Mouse (Mus musculus) left cerebral cortex, postnatal 25 days (tissue): ENCODE data around the gene Fam171b. TPM values are rescaled to one million over a fixed set of nuclear protein-coding genes. Genes with fewer than 3 reads are reported as not detected.

Experiments used
- DNase-seq, 2 experiments: peaks; one replicate each; pipeline ENCODE4 v3.0.0; 2022; ENCODE audit warnings: low spot score in 2 of 2, mixed read lengths in 1 of 2
- intact Hi-C: fragments of 180-260 bp; cut with DNase I; formaldehyde crosslinking; loops from one replicate; pipeline ENCODE4 v1.15.1; 2025
- total RNA-seq, 2 experiments: library from RNA; stranded (reverse); gene quantifications; 2 replicates each; pipeline ENCODE4 v1.2.3; 2021

Fam171b gene
- 100 to 1,000 TPM; 205 to 213 TPM for total RNA-seq

- intact Hi-C loops, result loop anchor here (2.0 to 10.0 kb wide), 3 partner anchors 70 to 622 kb away; no protein-coding TSS in a partner anchor
- peak; percentile 89 to 92 for DNase-seq
These were observed at the start of gene Fam171b for GRCm38 (mm10) chr2:83812483-83813272. Gene Fam171b (plus strand): TSS chr2:83812636.

DNA sequence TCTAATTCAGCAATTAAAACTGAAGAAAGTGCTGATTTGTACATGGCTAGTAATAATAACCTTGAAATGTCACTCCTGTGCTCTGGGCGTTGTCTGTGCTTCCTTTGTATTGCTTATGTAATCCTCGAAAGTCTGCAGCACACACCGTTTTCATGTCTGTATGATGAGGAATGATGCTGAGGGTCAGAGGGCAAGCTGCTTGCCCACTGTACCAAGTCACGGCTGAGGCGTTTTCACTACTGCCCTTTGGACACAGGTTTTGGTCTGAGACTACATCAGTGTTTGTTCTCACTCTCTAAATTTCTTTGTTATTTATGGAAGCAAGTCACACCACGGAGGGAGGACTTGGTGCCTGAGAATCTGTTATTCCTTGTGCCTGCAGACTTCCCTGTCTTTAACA is 46.4 kb upstream of the Fam171b start:
- intact Hi-C loops, result no loop called here
- no peak for DNase-seq

- no peak for DNase-seq
- intact Hi-C loops, result no loop called here
These were observed 45.6 kb upstream of the Fam171b start for GRCm38 (mm10) chr2:83766878-83767277.

DNA sequence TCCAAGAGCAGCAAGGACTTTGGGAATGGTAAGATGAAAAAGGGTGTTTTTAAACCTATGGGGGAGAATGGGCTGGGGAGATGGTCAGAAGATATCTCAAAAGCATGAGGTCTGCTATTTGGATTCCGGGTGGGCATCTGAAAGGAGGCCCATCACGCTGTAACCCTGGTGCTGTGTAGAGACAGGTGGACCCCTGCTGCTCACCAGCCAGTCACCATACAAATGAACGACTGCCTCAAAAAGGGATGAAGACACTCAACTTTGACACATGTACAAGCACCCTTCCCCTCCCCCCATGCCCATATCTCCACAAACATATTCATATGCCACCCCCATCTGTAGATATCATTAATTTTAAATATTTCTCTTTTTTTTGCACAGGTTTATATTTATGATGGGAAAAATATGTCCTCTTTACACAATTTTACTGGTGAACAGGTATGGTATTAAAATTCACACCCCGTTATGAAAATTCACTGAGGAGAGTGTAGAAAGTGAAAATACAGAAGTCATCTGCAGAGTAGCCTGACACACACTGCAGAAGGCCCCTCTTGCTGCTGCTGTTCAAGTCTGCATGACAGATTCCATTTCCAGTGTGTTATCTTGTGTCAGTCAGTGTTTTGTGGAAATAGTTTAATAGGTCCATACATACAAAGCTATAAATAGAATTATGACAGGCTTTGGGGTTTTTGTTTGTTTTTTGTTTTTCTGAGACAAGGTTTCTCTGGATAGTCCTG is 44.0 kb upstream of the Fam171b start:
- intact Hi-C loops, result no loop called here
- DNase-seq, result no peak

GRCm38 (mm10) chr2:83771155-83771812 is 41.2 kb upstream of the Fam171b start:
- peak; percentile 64 to 87 for DNase-seq
- intact Hi-C loops, result loop anchor here (1.0 to 5.0 kb wide), 3 partner anchors 46 to 146 kb away; partner anchors contain the start of gene Itgav

- DNase-seq, result no peak
- intact Hi-C loops, result no loop called here
These were observed 20.9 kb upstream of the Fam171b start for GRCm38 (mm10) chr2:83791330-83792073.

- no peak for DNase-seq
- intact Hi-C loops, result no loop called here
These were observed 20.3 kb upstream of the Fam171b start for GRCm38 (mm10) chr2:83792102-83792501.

- intact Hi-C loops, result no loop called here
These were observed 16.7 kb upstream of the Fam171b start for GRCm38 (mm10) chr2:83795766-83796165.

DNA sequence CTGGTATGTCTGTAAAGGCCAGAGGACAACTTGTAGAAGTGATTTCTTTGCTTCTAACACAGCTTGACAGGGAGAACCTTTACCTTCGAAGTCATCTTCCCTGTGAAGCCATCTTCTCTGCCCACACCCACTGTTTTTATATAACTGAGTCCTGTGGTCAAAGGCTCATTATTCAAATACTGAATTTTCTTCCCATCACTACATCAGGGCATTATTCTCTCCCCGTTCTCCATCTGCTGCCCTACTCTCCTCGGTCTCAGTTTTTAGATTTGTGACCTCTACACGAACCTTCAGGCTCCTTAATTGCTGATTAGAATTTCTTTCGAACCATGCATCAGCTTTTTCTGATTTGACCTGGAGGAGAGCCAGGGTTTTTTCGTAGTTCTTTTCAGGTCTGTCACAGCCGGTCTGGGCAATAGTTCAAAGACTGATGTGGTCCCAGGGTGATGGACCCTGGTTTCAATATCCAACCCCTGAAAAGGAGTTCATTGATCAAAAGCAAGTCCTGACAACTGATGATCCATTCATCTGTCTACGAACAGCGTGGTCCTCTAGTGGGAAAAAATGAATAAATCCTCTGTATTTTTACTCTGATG is 14.4 kb upstream of the Fam171b start:
- no peak for DNase-seq
- intact Hi-C loops, result no loop called here

More at GRCm38 (mm10) chr2:83795766-83796165, 16.7 kb upstream of the Fam171b start:
- DNase-seq, result no peak

- intact Hi-C loops, result loop anchor here (2.0 to 10.0 kb wide), 3 partner anchors 69 to 621 kb away; no protein-coding TSS in a partner anchor
- peak; percentile 50 to 80 for DNase-seq
These were observed 947 bp downstream of the Fam171b start for GRCm38 (mm10) chr2:83813273-83813892.

DNA sequence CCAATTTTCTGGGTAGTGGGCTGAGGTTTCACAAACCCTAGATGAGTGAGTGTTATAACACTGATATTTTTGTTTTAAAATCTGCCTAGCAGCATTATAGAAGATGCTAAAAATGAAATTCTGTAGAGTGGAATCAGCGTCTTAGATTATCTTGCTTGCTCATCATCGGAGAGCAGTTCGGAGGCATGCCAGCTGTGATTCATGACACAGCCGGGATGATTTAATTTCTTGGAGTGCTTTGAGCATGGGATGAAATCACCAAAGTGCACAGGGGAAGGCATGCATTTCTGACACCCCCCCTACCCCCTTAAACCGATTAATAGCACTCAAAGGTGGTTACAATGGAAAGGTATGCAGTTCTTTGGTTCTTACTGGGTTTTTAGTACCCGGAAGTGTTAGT is 1.6 kb downstream of the Fam171b start:
- intact Hi-C loops, result loop anchor here (5.0 to 10.0 kb wide), 2 partner anchors 68 to 621 kb away; no protein-coding TSS in a partner anchor
- DNase-seq, result peak; percentile 62 to 87

DNA sequence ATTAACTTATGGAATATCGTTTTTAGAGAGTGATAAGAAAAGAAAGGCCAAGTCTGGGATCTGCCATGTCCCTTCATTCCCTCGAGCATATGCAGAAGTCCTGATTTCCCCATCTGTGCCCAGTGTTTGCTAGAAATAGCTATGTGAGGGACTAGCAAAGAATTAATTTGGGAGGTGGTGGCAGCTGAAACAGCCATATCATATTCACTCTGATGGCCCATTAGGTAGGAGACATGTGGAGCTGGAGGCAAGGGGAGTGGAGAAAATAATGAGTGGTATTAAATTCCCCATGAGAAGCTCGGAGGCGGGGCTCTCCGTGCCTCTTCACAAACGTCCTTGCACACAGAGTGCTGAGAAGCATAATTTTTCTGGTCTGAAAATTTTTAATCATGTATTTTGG is 3.7 kb downstream of the Fam171b start:
- intact Hi-C loops, result loop anchor here (10.0 kb wide), 1 partner anchor 619 kb away; no protein-coding TSS in a partner anchor
- DNase-seq, result no peak

DNA sequence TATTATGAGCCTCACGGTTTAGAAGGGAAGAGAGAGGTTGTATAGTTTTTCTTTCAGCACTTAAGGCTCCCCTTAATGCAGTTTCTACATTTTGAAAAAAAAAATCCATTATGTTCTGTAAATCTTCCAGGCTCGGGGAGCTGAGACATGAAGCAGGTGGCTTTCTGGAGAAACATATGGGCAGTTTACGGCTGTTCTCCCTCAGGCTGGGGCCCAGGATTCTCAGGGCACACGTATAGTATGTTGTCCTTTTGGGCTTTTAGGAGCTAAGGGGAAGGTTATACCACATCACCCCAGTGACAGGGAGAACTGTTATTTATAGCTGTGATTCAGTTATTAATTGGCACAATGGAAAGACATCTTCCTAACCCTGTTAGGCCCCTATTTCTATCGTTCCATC is 12.7 kb downstream of the Fam171b start:
- intact Hi-C loops, result no loop called here
- DNase-seq, result peak in 1 of 2 experiments; percentile 44

GRCm38 (mm10) chr2:83828895-83829539 is 16.6 kb downstream of the Fam171b start:
- DNase-seq, result no peak
- intact Hi-C loops, result loop anchor here (2.0 kb wide), 1 partner anchor 14 kb away; no protein-coding TSS in a partner anchor

GRCm38 (mm10) chr2:83832903-83833302 is 20.5 kb downstream of the Fam171b start:
- DNase-seq, result no peak

GRCm38 (mm10) chr2:83835313-83836070 is 23.1 kb downstream of the Fam171b start:
- DNase-seq, result no peak
- intact Hi-C loops, result no loop called here

More at GRCm38 (mm10) chr2:83832903-83833302, 20.5 kb downstream of the Fam171b start:
- intact Hi-C loops, result no loop called here

GRCm38 (mm10) chr2:83848495-83848894 is 36.1 kb downstream of the Fam171b start:
- intact Hi-C loops, result no loop called here
- no peak for DNase-seq
